Mouse (Mus musculus) 416B (cell line): ENCODE measurements around the gene Ppp1r9b.

Source experiments
- DNase-seq: peaks from one replicate; pipeline ENCODE4 v3.0.0; 2011; ENCODE audit warnings: low read depth

Gene Ppp1r9b

GRCm38 (mm10) chr11:94978178-94978915 is 12.5 kb upstream of the Ppp1r9b start:
- no peak for DNase-seq

- DNase-seq: peak; percentile 97
Observed at GRCm38 (mm10) chr11:94978947-94979346, 11.9 kb upstream of the Ppp1r9b start.

- DNase-seq: no peak
Observed at GRCm38 (mm10) chr11:94979462-94980179, 11.2 kb upstream of the Ppp1r9b start.

GRCm38 (mm10) chr11:94985140-94985539 is 5.7 kb upstream of the Ppp1r9b start:
- no peak for DNase-seq

- DNase-seq: no peak
Observed at GRCm38 (mm10) chr11:94985822-94986221, 5.0 kb upstream of the Ppp1r9b start.

- no peak for DNase-seq
Observed at GRCm38 (mm10) chr11:94986435-94986834, 4.4 kb upstream of the Ppp1r9b start.

GRCm38 (mm10) chr11:94987341-94987740 is 3.5 kb upstream of the Ppp1r9b start:
- DNase-seq: no peak

- DNase-seq: no peak
Observed at GRCm38 (mm10) chr11:94987851-94988250, 3.0 kb upstream of the Ppp1r9b start.

- peak; percentile 46 for DNase-seq
Observed at GRCm38 (mm10) chr11:94988780-94989561, 1.9 kb upstream of the Ppp1r9b start.

- peak; percentile 95 for DNase-seq
Observed at GRCm38 (mm10) chr11:94989562-94990017, 1.2 kb upstream of the Ppp1r9b start.

- no peak for DNase-seq
Observed at GRCm38 (mm10) chr11:94990102-94990748, 610 bp upstream of the Ppp1r9b start.

- DNase-seq: peak; percentile 41
Observed at GRCm38 (mm10) chr11:94991641-94992479, 1.0 kb downstream of the Ppp1r9b start.

- DNase-seq: no peak
Observed at GRCm38 (mm10) chr11:94992480-94992753, 1.6 kb downstream of the Ppp1r9b start.

GRCm38 (mm10) chr11:94992754-94993606 is 2.1 kb downstream of the Ppp1r9b start:
- peak; percentile 57 for DNase-seq

- no peak for DNase-seq
Observed at GRCm38 (mm10) chr11:94994208-94994814, 3.5 kb downstream of the Ppp1r9b start.

GRCm38 (mm10) chr11:94994947-94995772 is 4.3 kb downstream of the Ppp1r9b start:
- DNase-seq: no peak

- no peak for DNase-seq
Observed at GRCm38 (mm10) chr11:94996101-94996500, 5.3 kb downstream of the Ppp1r9b start.

- DNase-seq: no peak
Observed at GRCm38 (mm10) chr11:94996984-94997383, 6.1 kb downstream of the Ppp1r9b start.

GRCm38 (mm10) chr11:94997596-94997995 is 6.8 kb downstream of the Ppp1r9b start:
- peak; percentile 81 for DNase-seq
